Mouse (Mus musculus): ENCODE results near the gene Glra4.
"Not testable (repeated sequence)": the region's sequence is repeated elsewhere in the genome, so short reads cannot be mapped to it uniquely, and the experiment has no call there.

The Glra4 gene

DNA sequence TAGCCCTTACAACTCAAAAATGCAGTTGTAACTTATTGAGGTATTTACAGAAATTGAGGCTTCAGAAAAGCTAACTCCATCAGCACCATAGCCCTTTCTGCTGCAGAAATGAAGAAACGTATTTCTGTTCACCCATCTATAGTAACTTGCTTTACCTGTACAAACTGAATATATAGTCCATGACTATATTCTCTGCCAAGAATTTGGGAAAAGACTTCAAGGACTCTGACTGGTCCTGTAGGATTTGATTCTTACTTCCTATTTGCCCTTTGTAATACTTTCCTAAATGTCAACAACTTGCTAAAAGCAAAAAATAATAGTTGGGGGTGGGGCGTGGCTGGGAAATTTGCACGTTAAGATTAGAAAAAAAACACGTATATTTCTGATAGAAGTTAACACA lies 47.9 kb downstream of the Glra4 start:
- no peak for DNase-seq (ENCODE audit: low read depth, low spot score)

DNA sequence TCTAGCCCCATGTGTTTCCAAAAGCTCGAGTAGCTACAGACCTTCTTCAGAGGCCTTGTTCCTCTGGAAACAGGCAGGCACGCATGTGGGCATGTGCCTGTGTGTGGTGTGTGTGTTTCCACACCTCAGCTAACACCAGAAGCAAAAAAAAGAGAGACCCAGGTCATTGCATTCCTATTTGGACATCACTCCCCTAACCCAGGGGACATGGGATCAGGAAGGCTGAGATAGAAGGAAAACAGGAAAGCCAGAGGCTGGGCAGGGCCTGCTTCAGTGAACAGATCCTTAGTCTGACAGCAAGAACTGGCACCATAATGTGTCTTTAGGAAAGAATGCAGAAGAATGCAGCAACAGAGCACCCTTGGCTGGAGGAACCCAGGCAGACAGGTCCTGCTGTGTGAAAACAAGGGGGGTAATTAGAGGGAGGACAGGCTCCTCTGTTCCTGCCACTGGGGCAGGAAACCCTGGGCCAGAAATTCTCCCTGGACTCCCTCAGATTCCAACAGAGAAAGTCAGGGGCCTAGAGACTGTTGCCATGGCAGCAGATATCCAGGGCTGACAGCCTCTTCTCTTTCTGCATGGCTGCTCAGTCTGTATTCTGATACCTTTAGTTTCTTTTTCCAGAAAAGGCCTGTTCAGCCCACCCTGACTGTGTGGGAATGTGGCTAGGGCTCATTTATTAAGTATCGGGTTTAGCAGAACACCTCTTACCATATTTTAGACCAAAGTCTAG lies 65.0 kb downstream of the Glra4 start:
- DNase-seq (ENCODE audit: low read depth, low spot score) = not testable (repeated sequence)

DNA sequence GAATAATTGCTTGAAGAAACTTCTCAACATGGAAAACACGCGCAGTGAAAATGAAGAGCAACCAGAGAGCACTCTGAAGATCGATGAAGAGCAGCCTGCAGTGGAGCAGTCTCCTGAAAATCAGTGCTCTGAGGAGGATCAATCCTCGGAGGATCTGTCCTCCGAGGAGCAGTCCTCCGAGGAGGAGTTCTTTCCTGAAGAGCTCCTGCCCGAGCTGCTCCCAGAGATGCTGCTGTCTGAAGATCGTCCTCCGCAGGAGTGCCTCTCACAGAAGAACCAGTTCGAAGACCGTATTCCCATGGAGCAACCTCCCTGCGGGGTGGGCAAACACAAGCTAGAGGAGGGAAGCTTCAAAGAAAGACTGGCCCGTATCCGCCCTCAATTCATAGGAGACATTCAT lies 71.2 kb downstream of the Glra4 start:
- DNase-seq (ENCODE audit: low read depth, low spot score) = no peak

DNA sequence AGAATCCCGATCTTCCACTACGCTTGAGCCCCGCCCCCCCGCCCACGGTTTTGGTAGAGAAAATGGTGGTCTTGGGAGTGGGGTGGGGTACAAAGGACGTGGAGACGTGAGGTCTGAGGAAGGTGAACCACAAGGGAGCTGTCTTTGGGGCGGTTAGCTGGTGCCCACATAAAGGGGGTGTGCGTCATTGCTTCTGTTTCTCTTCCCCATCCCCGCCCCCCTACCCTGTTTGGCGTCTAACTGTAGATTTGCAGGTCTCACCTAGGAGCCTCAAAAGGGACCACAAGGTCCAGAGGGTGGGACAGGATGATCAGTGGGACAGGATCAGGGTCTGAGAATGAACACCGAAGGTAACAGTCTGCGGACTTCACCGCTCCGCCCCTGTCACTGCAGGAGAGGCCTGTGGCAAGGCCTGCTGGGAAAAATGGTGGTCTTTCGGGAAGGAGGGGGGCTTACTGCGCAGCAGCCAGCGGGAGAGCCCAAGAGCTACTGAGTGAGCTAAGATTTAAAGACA lies 71.7 kb downstream of the Glra4 start:
- DNase-seq (ENCODE audit: low read depth, low spot score) = peak; percentile 34
